Mouse (Mus musculus) megakaryocyte-erythroid progenitor cell, adult 5-6 weeks (primary cell): ENCODE measurements at regions not wholly inside any gene's neighbourhood (a gene's known extent, or its start where the extent isn't known, plus 50 kb on each side); places are given as distances from the start of the nearest gene placed in this dataset.

Experiments
- ATAC-seq: replicated peaks from 2 replicates; pipeline ENCODE4 v1.8.0; 2016; ENCODE audit warnings: mild to moderate bottlenecking, inconsistent platforms; ENCODE audit not compliant: severe bottlenecking, poor library complexity, low FRiP score, low TSS enrichment

GRCm38 (mm10) chr2:169274101-169274500 lies 313.4 kb downstream of the Gm11011 start:
- ATAC-seq, result no peak

GRCm38 (mm10) chr2:169272622-169273021 lies 314.9 kb downstream of the Gm11011 start:
- ATAC-seq, result no peak

- ATAC-seq, result no peak
These were observed 315.5 kb downstream of the Gm11011 start for GRCm38 (mm10) chr2:169272018-169272417.

GRCm38 (mm10) chr2:169260636-169261035 lies 305.2 kb upstream of the Zfp64 start:
- ATAC-seq, result no peak

GRCm38 (mm10) chr2:169244572-169244971 lies 289.2 kb upstream of the Zfp64 start:
- no peak for ATAC-seq

GRCm38 (mm10) chr2:169243981-169244380 lies 288.6 kb upstream of the Zfp64 start:
- no peak for ATAC-seq

GRCm38 (mm10) chr2:169237856-169238255 lies 282.5 kb upstream of the Zfp64 start:
- no peak for ATAC-seq

- ATAC-seq, result no peak
These were observed 281.9 kb upstream of the Zfp64 start for GRCm38 (mm10) chr2:169237321-169237720.

- ATAC-seq, result no peak
These were observed 279.1 kb upstream of the Zfp64 start for GRCm38 (mm10) chr2:169234368-169235070.

GRCm38 (mm10) chr2:169233151-169234123 lies 278.1 kb upstream of the Zfp64 start:
- ATAC-seq, result no peak

- ATAC-seq, result no peak
These were observed 266.9 kb upstream of the Zfp64 start for GRCm38 (mm10) chr2:169222264-169222663.

- ATAC-seq, result no peak
These were observed 265.8 kb upstream of the Zfp64 start for GRCm38 (mm10) chr2:169221141-169221540.

GRCm38 (mm10) chr2:169215546-169216043 lies 260.2 kb upstream of the Zfp64 start:
- ATAC-seq, result no peak

GRCm38 (mm10) chr2:169214396-169214795 lies 259.0 kb upstream of the Zfp64 start:
- no peak for ATAC-seq

- no peak for ATAC-seq
These were observed 257.9 kb upstream of the Zfp64 start for GRCm38 (mm10) chr2:169213314-169213713.

- ATAC-seq, result no peak
These were observed 257.4 kb upstream of the Zfp64 start for GRCm38 (mm10) chr2:169212676-169213257.

GRCm38 (mm10) chr2:169204254-169204752 lies 248.9 kb upstream of the Zfp64 start:
- ATAC-seq, result no peak

GRCm38 (mm10) chr2:169191974-169192373 lies 236.6 kb upstream of the Zfp64 start:
- no peak for ATAC-seq

GRCm38 (mm10) chr2:169191465-169191864 lies 236.1 kb upstream of the Zfp64 start:
- no peak for ATAC-seq

GRCm38 (mm10) chr2:169177565-169177964 lies 222.2 kb upstream of the Zfp64 start:
- ATAC-seq, result no peak
